ENCODE assay signal across 9 mouse cellular contexts in the genomic region with DNA sequence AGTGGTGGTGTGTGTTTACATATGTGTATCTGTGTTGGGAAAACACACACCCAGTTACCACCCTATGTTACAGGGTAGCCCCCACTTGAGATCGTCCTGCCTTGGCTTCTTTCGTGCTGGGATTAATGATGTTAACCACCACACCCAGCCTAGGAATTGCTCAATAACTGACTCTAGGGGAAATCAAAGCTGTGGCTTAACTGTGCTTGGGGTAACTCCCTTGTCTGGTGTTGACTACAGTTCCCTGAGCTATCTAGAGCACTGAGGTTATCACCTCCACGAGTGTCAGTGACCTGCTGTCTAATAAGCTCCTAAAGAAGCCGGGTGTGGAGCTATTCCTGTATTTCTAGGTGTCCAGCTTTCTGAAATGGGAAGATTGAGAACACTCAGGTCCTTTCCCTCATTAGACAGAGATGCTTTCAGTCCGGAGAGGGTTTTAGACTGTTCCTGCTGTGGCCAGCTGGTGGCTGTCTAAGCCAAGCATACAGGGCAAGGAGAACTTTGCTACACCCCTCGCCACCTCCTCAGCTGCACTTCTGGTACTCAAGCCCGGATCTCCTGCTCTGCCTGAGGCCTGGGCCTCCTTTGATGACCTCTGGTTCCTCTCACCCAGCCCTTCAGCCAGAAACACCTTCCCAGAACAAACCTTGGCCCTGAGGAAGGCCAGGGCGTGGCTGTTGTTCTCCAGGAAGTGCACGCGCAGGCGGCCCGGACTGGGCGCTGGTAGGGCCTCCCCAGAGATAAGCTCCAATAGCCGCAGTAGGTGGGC. TPM values are rescaled to one million over a fixed set of nuclear protein-coding genes. Genes with fewer than 3 reads are reported as not detected.
DNase-seq lines count a peak whose midpoint lies in the region; ATAC-seq and TF ChIP-seq lines count a peak whose summit lies in the region.
"Had no signal": no experiment of that assay in that cellular context is flagged by ENCODE, and none has a peak within 500 bp of the region (broad histone marks: within the 10 kb centered on the region; RNA-seq: fewer than 3 reads in every experiment).

No protein-coding gene starts in this region.

- H3K4me3 ChIP-seq in kidney, embryonic 14.5 days (ENCODE audit: low read length), result no peak overlapping the region
- no peak overlapping the region for H3K4me3 ChIP-seq in heart, embryonic 11.5 days (ENCODE audit: low read depth, low read length)
- no peak overlapping the region for H3K4me3 ChIP-seq in liver, postnatal 0 days (ENCODE audit: low read depth, low read length)
- no peak overlapping the region for H3K4me3 ChIP-seq in forebrain, embryonic 14.5 days (ENCODE audit: low read depth, low read length)
- H3K4me3 ChIP-seq in neural tube, embryonic 15.5 days (replicated peaks), result no peak overlapping the region
- H3K4me3 ChIP-seq: limb, embryonic 15.5 days had no signal

- peak; percentile 68 for TF ChIP-seq CTCF in liver, postnatal 0 days (IDR thresholded peaks at IDR 0.05; ENCODE audit: low read depth)

- no peaks in the 10 kb centered on the region for H3K4me1 ChIP-seq in kidney, embryonic 14.5 days (ENCODE audit: control insufficient read depth, insufficient read depth, low read length)
- H3K4me1 ChIP-seq in heart, embryonic 11.5 days (ENCODE audit: control insufficient read depth, insufficient read depth, low read length), result peaks cover 2% of the 10 kb centered on the region; the same call in 1 of the 2 replicates
- H3K4me1 ChIP-seq in liver, postnatal 0 days (ENCODE audit: insufficient read depth), result 0 out of 2 replicates have a peak, but pooled peaks cover 2% of the 10 kb centered on the region
- H3K4me1 ChIP-seq in forebrain, embryonic 14.5 days (ENCODE audit: control insufficient read depth, insufficient read depth, low read length), result no peaks in the 10 kb centered on the region
- no peaks in the 10 kb centered on the region for H3K4me1 ChIP-seq in neural tube, embryonic 15.5 days
- H3K4me1 ChIP-seq: limb, embryonic 15.5 days had no signal

- H3K9ac ChIP-seq in kidney, embryonic 14.5 days (ENCODE audit: low read depth, low read length), result no peak overlapping the region
- 0 out of 2 replicates have a peak overlapping the region, but pooled peaks have one; percentile 54 for H3K9ac ChIP-seq in heart, embryonic 11.5 days (ENCODE audit: low read depth, low read length)
- no peak overlapping the region for H3K9ac ChIP-seq in liver, postnatal 0 days (replicated peaks)
- H3K9ac ChIP-seq in forebrain, embryonic 14.5 days (ENCODE audit: low read length), result no peak overlapping the region
- no peak overlapping the region for H3K9ac ChIP-seq in neural tube, embryonic 15.5 days (replicated peaks)
- H3K9ac ChIP-seq: limb, embryonic 15.5 days had no signal

- no peak overlapping the region for H3K4me2 ChIP-seq in kidney, embryonic 14.5 days (replicated peaks; ENCODE audit: low read depth, low read length)
- H3K4me2 ChIP-seq in heart, embryonic 11.5 days, result no peak overlapping the region
- H3K4me2 ChIP-seq in liver, postnatal 0 days (ENCODE audit: low read depth, low read length), result no peak overlapping the region
- H3K4me2 ChIP-seq in forebrain, embryonic 14.5 days (ENCODE audit: low read length), result no peak overlapping the region
- H3K4me2 ChIP-seq in neural tube, embryonic 15.5 days, result no peak overlapping the region
- H3K4me2 ChIP-seq: limb, embryonic 15.5 days had no signal

- 72% methylated on average over 14 of the region's 14 CpGs for WGBS in kidney, embryonic 14.5 days
- 60% methylated on average over 14 of the region's 14 CpGs for WGBS in heart, embryonic 11.5 days (ENCODE audit: insufficient replicate concordance)
- 42% methylated on average over 14 of the region's 14 CpGs for WGBS in liver, postnatal 0 days (ENCODE audit: insufficient replicate concordance)
- WGBS in forebrain, embryonic 14.5 days, result 81% methylated on average over 14 of the region's 14 CpGs
- WGBS in neural tube, embryonic 15.5 days, result 83% methylated on average over 14 of the region's 14 CpGs

- no peaks in the 10 kb centered on the region; the same call in 1 of the 2 replicates for H3K36me3 ChIP-seq in kidney, embryonic 14.5 days (ENCODE audit: control insufficient read depth, insufficient read depth, low read length)
- H3K36me3 ChIP-seq in heart, embryonic 11.5 days (ENCODE audit: control insufficient read depth, insufficient read depth, low read length), result peaks cover under 1% of the 10 kb centered on the region
- 0 out of 2 replicates have a peak, but pooled peaks cover 4% of the 10 kb centered on the region for H3K36me3 ChIP-seq in liver, postnatal 0 days (replicated peaks; ENCODE audit: insufficient read depth, low read length)
- no peaks in the 10 kb centered on the region for H3K36me3 ChIP-seq in forebrain, embryonic 14.5 days (ENCODE audit: control insufficient read depth, insufficient read depth, low read length)
- no peaks in the 10 kb centered on the region for H3K36me3 ChIP-seq in neural tube, embryonic 15.5 days
- H3K36me3 ChIP-seq: limb, embryonic 15.5 days had no signal

- ATAC-seq in kidney, embryonic 14.5 days (ENCODE audit: low FRiP score, low TSS enrichment), result no peak
- no peak for ATAC-seq in heart, embryonic 11.5 days (replicated peaks; ENCODE audit: insufficient number of reproducible peaks, low FRiP score, low TSS enrichment)
- ATAC-seq in liver, postnatal 0 days, result no peak
- ATAC-seq in forebrain, embryonic 14.5 days, result no peak
- no peak for ATAC-seq in neural tube, embryonic 15.5 days (ENCODE audit: low FRiP score)

- H3K9me3 ChIP-seq in kidney, embryonic 14.5 days (ENCODE audit: control insufficient read depth, low read length), result no peaks in the 10 kb centered on the region
- H3K9me3 ChIP-seq in heart, embryonic 11.5 days (replicated peaks; ENCODE audit: control insufficient read depth, low read length), result no peaks in the 10 kb centered on the region
- H3K9me3 ChIP-seq in liver, postnatal 0 days (ENCODE audit: low read length), result no peaks in the 10 kb centered on the region
- H3K9me3 ChIP-seq in forebrain, embryonic 14.5 days (replicated peaks; ENCODE audit: control insufficient read depth, low read length), result no peaks in the 10 kb centered on the region
- H3K9me3 ChIP-seq in neural tube, embryonic 15.5 days (replicated peaks), result no peaks in the 10 kb centered on the region
- H3K9me3 ChIP-seq: limb, embryonic 15.5 days had no signal

- peak; percentile 15 to 34 for DNase-seq in kidney, adult 8-10 months
- DNase-seq in NIH3T3 (ENCODE audit: low read depth), result peak; percentile 82
- DNase-seq in liver, postnatal 0 days, result peak; percentile 30
- peak; percentile 49 for DNase-seq in urinary bladder, adult 2 months (ENCODE audit: low spot score)
- DNase-seq in forebrain, embryonic 14.5 days (ENCODE audit: low spot score), result no peak

- no peak overlapping the region for H3K27ac ChIP-seq in kidney, embryonic 14.5 days (ENCODE audit: low read depth, low read length)
- H3K27ac ChIP-seq in heart, embryonic 11.5 days (ENCODE audit: low read depth, low read length), result no peak overlapping the region
- H3K27ac ChIP-seq in liver, postnatal 0 days (ENCODE audit: low read depth), result no peak overlapping the region
- H3K27ac ChIP-seq in forebrain, embryonic 14.5 days (ENCODE audit: low read depth, low read length), result no peak overlapping the region
- no peak overlapping the region for H3K27ac ChIP-seq in neural tube, embryonic 15.5 days (replicated peaks)
- H3K27ac ChIP-seq: limb, embryonic 15.5 days had no signal

- no peaks in the 10 kb centered on the region for H3K27me3 ChIP-seq in kidney, embryonic 14.5 days (ENCODE audit: control insufficient read depth, insufficient read depth, low read length)
- no peaks in the 10 kb centered on the region for H3K27me3 ChIP-seq in heart, embryonic 11.5 days (ENCODE audit: control insufficient read depth, insufficient read depth, low read length)
- no peaks in the 10 kb centered on the region for H3K27me3 ChIP-seq in liver, postnatal 0 days (ENCODE audit: insufficient read depth, low read length)
- H3K27me3 ChIP-seq in forebrain, embryonic 14.5 days (replicated peaks; ENCODE audit: control insufficient read depth, insufficient read depth, low read length), result no peaks in the 10 kb centered on the region
- H3K27me3 ChIP-seq in neural tube, embryonic 15.5 days (replicated peaks), result no peaks in the 10 kb centered on the region
- H3K27me3 ChIP-seq: limb, embryonic 15.5 days had no signal

- TF ChIP-seq EP300 in liver, postnatal 0 days (IDR thresholded peaks at IDR 0.05; ENCODE audit: low read depth), result no peak

RNA-seq across cellular contexts. Expression of gene Pla2g4b, which starts 51.6 kb away (rescaled TPM):
- polyA plus RNA-seq in kidney, embryonic 14.5 days (2014; fragmentation: Nextera tagmentation; extraction: Ambion mirVana), result 1.3 and 1.5 TPM in 2 replicates
- polyA plus RNA-seq in heart, embryonic 11.5 days (2014; fragmentation: Nextera tagmentation; extraction: Ambion mirVana), result 1.2 and 2.3 TPM in 2 replicates
- 0.12 and 0.15 TPM in 2 replicates for polyA plus RNA-seq in liver, postnatal 0 days (2015; fragmentation: Nextera tagmentation; extraction: Ambion mirVana)
- 4.5 and 4.6 TPM in 2 replicates for polyA plus RNA-seq in urinary bladder, adult 2 months (2012; rRNA removed)
- 1.5 TPM in 2 replicates for polyA plus RNA-seq in forebrain, embryonic 14.5 days (2014; fragmentation: Nextera tagmentation; extraction: Ambion mirVana)
- 2.4 and 2.8 TPM in 2 replicates for polyA plus RNA-seq in neural tube, embryonic 15.5 days (2015; fragmentation: Nextera tagmentation; extraction: Ambion mirVana)

RNA-seq across cellular contexts. Expression of gene Gm28042, which starts 57.5 kb away (rescaled TPM):
- polyA plus RNA-seq in kidney, embryonic 14.5 days (2014; fragmentation: Nextera tagmentation; extraction: Ambion mirVana), result 3.5 and 3.7 TPM in 2 replicates
- polyA plus RNA-seq in heart, embryonic 11.5 days (2014; fragmentation: Nextera tagmentation; extraction: Ambion mirVana), result 0.92 and 1.8 TPM in 2 replicates
- polyA plus RNA-seq in liver, postnatal 0 days (2015; fragmentation: Nextera tagmentation; extraction: Ambion mirVana), result 0.13 and 0.38 TPM in 2 replicates
- polyA plus RNA-seq in urinary bladder, adult 2 months (2012; rRNA removed), result 3.6 and 3.9 TPM in 2 replicates
- polyA plus RNA-seq in forebrain, embryonic 14.5 days (2014; fragmentation: Nextera tagmentation; extraction: Ambion mirVana), result 1.9 and 4.2 TPM in 2 replicates
- polyA plus RNA-seq in neural tube, embryonic 15.5 days (2015; fragmentation: Nextera tagmentation; extraction: Ambion mirVana), result 4.4 and 5.1 TPM in 2 replicates

RNA-seq across cellular contexts. Expression of gene Jmjd7, which starts 57.5 kb away (rescaled TPM):
- 22.2 and 26.3 TPM in 2 replicates for polyA plus RNA-seq in kidney, embryonic 14.5 days (2014; fragmentation: Nextera tagmentation; extraction: Ambion mirVana)
- 12.7 and 16.0 TPM in 2 replicates for polyA plus RNA-seq in heart, embryonic 11.5 days (2014; fragmentation: Nextera tagmentation; extraction: Ambion mirVana)
- polyA plus RNA-seq in liver, postnatal 0 days (2015; fragmentation: Nextera tagmentation; extraction: Ambion mirVana), result 4.0 and 4.8 TPM in 2 replicates
- 5.5 and 6.2 TPM in 2 replicates for polyA plus RNA-seq in urinary bladder, adult 2 months (2012; rRNA removed)
- polyA plus RNA-seq in forebrain, embryonic 14.5 days (2014; fragmentation: Nextera tagmentation; extraction: Ambion mirVana), result 16.4 and 23.3 TPM in 2 replicates
- 20.3 and 20.7 TPM in 2 replicates for polyA plus RNA-seq in neural tube, embryonic 15.5 days (2015; fragmentation: Nextera tagmentation; extraction: Ambion mirVana)
